Mouse (Mus musculus) spleen, adult 2 months (tissue): ENCODE data around the gene Katna1.

Experiments
- CTCF ChIP-seq: fragments of 200-500 bp; IDR thresholded peaks from 2 replicates; pipeline ENCODE4 v1.5.1; 2011; ENCODE audit warnings: mild to moderate bottlenecking, inconsistent platforms; ENCODE audit not compliant: insufficient read depth, insufficient read length, insufficient replicate concordance; ENCODE audit errors: extremely low read depth
- POLR2A ChIP-seq: fragments of 200-500 bp; IDR thresholded peaks from 2 replicates; pipeline ENCODE4 v1.6.1; 2011; ENCODE audit warnings: low read depth, low read length, inconsistent platforms

DNA sequence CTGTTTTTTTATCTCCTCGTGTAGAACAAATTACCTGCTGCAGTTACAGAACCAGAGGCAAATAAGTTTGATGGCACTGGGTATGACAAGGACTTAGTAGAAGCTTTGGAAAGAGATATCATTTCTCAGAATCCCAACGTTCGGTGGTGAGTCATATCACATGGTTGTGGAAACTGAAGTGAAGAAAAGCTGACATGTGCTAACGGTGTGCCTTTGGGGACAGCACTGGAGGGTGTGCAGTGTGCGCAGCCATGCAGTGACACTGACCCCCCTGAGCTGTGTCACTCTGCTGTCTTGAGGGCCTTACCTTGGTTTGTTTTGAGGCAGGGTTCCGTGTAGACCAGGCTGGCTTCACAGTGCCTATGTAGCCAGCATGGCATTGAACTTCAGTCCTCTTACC lies 23.0 kb downstream of the Katna1 start:
- no peak for TF ChIP-seq CTCF
- TF ChIP-seq POLR2A = no peak
